Comparison of ENCODE assay signal across 10 mouse cellular contexts in genomic region chr12:52587473-52588010, GRCm38 (mm10).
DNase-seq lines count a peak whose midpoint lies in the region; ATAC-seq and TF ChIP-seq lines count a peak whose summit lies in the region.
"Had no signal": no experiment of that assay in that cellular context is flagged by ENCODE, and none has a peak within 500 bp of the region (broad histone marks: within the 10 kb centered on the region; RNA-seq: fewer than 3 reads in every experiment).

No protein-coding gene starts in this region.

- H3K36me3 ChIP-seq in kidney, postnatal 0 days (ENCODE audit: insufficient read depth, low read length): no peaks in the 10 kb centered on the region
- H3K36me3 ChIP-seq in kidney, embryonic 15.5 days: no peaks in the 10 kb centered on the region
- H3K36me3 ChIP-seq in limb, embryonic 15.5 days: no peaks in the 10 kb centered on the region

- no peaks in the 10 kb centered on the region for H3K4me1 ChIP-seq in kidney, postnatal 0 days (replicated peaks; ENCODE audit: insufficient read depth, low read length)
- H3K4me1 ChIP-seq in kidney, embryonic 15.5 days: 0 out of 2 replicates have a peak, but pooled peaks cover 4% of the 10 kb centered on the region
- peaks cover 6% of the 10 kb centered on the region; the same call in 1 of the 2 replicates for H3K4me1 ChIP-seq in limb, embryonic 15.5 days

- H3K27me3 ChIP-seq in kidney, postnatal 0 days (ENCODE audit: insufficient read depth, low read length): no peaks in the 10 kb centered on the region
- no peaks in the 10 kb centered on the region for H3K27me3 ChIP-seq in kidney, embryonic 15.5 days
- H3K27me3 ChIP-seq in limb, embryonic 15.5 days: no peaks in the 10 kb centered on the region

- 47% methylated on average over 2 of the region's 2 CpGs for WGBS in kidney, postnatal 0 days
- whole genome bisulfite sequencing in kidney, embryonic 15.5 days: 60% methylated on average over 2 of the region's 2 CpGs
- WGBS in limb, embryonic 15.5 days: 20% methylated on average over 2 of the region's 2 CpGs

- no peak for TF ChIP-seq CTCF in kidney, postnatal 0 days (IDR thresholded peaks at IDR 0.05; ENCODE audit: low read depth)
- TF ChIP-seq CTCF in brain, embryonic 14.5 days (IDR thresholded peaks at IDR 0.05; ENCODE audit: borderline replicate concordance, extremely low read depth, insufficient read depth, insufficient read length): no peak

- no peaks in the 10 kb centered on the region for H3K9me3 ChIP-seq in kidney, postnatal 0 days (replicated peaks; ENCODE audit: low read length)
- no peaks in the 10 kb centered on the region for H3K9me3 ChIP-seq in kidney, embryonic 15.5 days (replicated peaks)
- H3K9me3 ChIP-seq in limb, embryonic 15.5 days: no peaks in the 10 kb centered on the region

- H3K27ac ChIP-seq in kidney, postnatal 0 days: no peak overlapping the region
- no peak overlapping the region for H3K27ac ChIP-seq in kidney, embryonic 15.5 days
- H3K27ac ChIP-seq in limb, embryonic 15.5 days: peak overlapping the region; percentile 57; the same call in 1 of the 2 replicates
- H3K27ac ChIP-seq: liver, embryonic 14.5 days had no signal

- H3K9ac ChIP-seq in kidney, postnatal 0 days (ENCODE audit: low read depth, low read length): no peak overlapping the region
- no peak overlapping the region for H3K9ac ChIP-seq in kidney, embryonic 15.5 days
- no peak overlapping the region for H3K9ac ChIP-seq in limb, embryonic 15.5 days
- H3K9ac ChIP-seq: liver, embryonic 14.5 days had no signal

- no peak overlapping the region for H3K4me3 ChIP-seq in kidney, postnatal 0 days (replicated peaks; ENCODE audit: low read depth, low read length)
- no peak overlapping the region for H3K4me3 ChIP-seq in kidney, embryonic 15.5 days (replicated peaks)
- no peak overlapping the region for H3K4me3 ChIP-seq in limb, embryonic 15.5 days

- no peak for ATAC-seq in kidney, postnatal 0 days (replicated peaks; ENCODE audit: low FRiP score, low read depth)
- ATAC-seq in kidney, embryonic 15.5 days (replicated peaks; ENCODE audit: low FRiP score): no peak
- no peak for ATAC-seq in limb, embryonic 15.5 days (ENCODE audit: insufficient number of reproducible peaks, low FRiP score, low TSS enrichment, low read depth)

- DNase-seq in kidney, postnatal 0 days (ENCODE audit: low spot score): peak; percentile 12
- peak; percentile 11 for DNase-seq in retina, postnatal 1 day
- no peak for DNase-seq in retina, embryonic 14.5 days (ENCODE audit: low spot score)
- DNase-seq in brain, embryonic 14.5 days (ENCODE audit: low read depth): peak; percentile 62
- DNase-seq in kidney, adult 18-20 months: no peak
- no peak for DNase-seq in cerebellum, adult 9-10 months
- DNase-seq: heart, postnatal 10 days had no signal

- no peak overlapping the region for H3K4me2 ChIP-seq in kidney, postnatal 0 days (ENCODE audit: low read length)
- no peak overlapping the region for H3K4me2 ChIP-seq in kidney, embryonic 15.5 days
- no peak overlapping the region for H3K4me2 ChIP-seq in limb, embryonic 15.5 days

- TF ChIP-seq POLR2A in brain, embryonic 14.5 days (IDR thresholded peaks at IDR 0.05; ENCODE audit: borderline replicate concordance, extremely low read depth, insufficient read depth, insufficient read length, poor library complexity, severe bottlenecking): no peak

Comparison
In these comparisons a context has a peak if more than half of its experiments do, and no peak if none do; other contexts are left out.
1. DNase-seq: peak in kidney, postnatal 0 days (single experiment), retina, postnatal 1 day (single experiment) and brain, embryonic 14.5 days (single experiment); none in retina, embryonic 14.5 days (single experiment), kidney, adult 18-20 months (single experiment) and cerebellum, adult 9-10 months (single experiment).